Mouse (Mus musculus) intestine, embryonic 15.5 days (tissue): ENCODE measurements around the gene Fadd. TPM values are rescaled to one million over a fixed set of nuclear protein-coding genes. Genes with fewer than 3 reads are reported as not detected.

ENCODE experiments used
- ATAC-seq: fragments of 200-750 bp; cut with Nextera tagmentation; 2 replicates; pipeline ENCODE4 v1.8.0; 2017; ENCODE audit warnings: moderate TSS enrichment, moderate library complexity
- H3K27ac ChIP-seq: fragments of 300-500 bp; sonication (generic); 2 replicates; pipeline ENCODE4 v1.5.1; 2015; ENCODE audit warnings: mild to moderate bottlenecking, inconsistent platforms
- H3K27me3 ChIP-seq: fragments of 300-500 bp; sonication (generic); replicated peaks from 2 replicates; pipeline ENCODE4 v1.6.1; 2015; ENCODE audit warnings: inconsistent platforms
- H3K36me3 ChIP-seq: fragments of 300-500 bp; sonication (generic); 2 replicates; pipeline ENCODE4 v1.6.1; 2015; ENCODE audit warnings: inconsistent platforms
- H3K4me1 ChIP-seq: fragments of 300-500 bp; sonication (generic); replicated peaks from 2 replicates; pipeline ENCODE4 v1.6.1; 2015; ENCODE audit warnings: inconsistent platforms
- H3K4me2 ChIP-seq: fragments of 300-500 bp; sonication (generic); replicated peaks from 2 replicates; pipeline ENCODE4 v1.6.1; 2015; ENCODE audit warnings: mild to moderate bottlenecking, inconsistent platforms
- H3K4me3 ChIP-seq: fragments of 300-500 bp; sonication (generic); replicated peaks from 2 replicates; pipeline ENCODE4 v1.5.1; 2015; ENCODE audit warnings: inconsistent platforms
- H3K9ac ChIP-seq: fragments of 300-500 bp; sonication (generic); 2 replicates; pipeline ENCODE4 v1.6.1; 2015; ENCODE audit warnings: inconsistent platforms
- H3K9me3 ChIP-seq: fragments of 300-500 bp; sonication (generic); 2 replicates; pipeline ENCODE4 v1.6.1; 2016; ENCODE audit warnings: inconsistent platforms
- WGBS: fragments of 180-500 bp; shearing (Covaris S2); methylation state at CpG from one replicate; pipeline ENCODE4 v1.1.7; 2015; 5-methylcytosine and 5-hydroxymethylcytosine counted together
- polyA plus RNA-seq: library from polyadenylated mRNA; unstranded; fragments of >200 nt; fragmentation: Nextera tagmentation; extraction: Ambion mirVana; gene quantifications from 2 replicates; pipeline ENCODE4 v1.2.1, GENCODE M21; 2015

Fadd gene
- 12.8 and 13.0 TPM in 2 replicates for polyA plus RNA-seq

DNA sequence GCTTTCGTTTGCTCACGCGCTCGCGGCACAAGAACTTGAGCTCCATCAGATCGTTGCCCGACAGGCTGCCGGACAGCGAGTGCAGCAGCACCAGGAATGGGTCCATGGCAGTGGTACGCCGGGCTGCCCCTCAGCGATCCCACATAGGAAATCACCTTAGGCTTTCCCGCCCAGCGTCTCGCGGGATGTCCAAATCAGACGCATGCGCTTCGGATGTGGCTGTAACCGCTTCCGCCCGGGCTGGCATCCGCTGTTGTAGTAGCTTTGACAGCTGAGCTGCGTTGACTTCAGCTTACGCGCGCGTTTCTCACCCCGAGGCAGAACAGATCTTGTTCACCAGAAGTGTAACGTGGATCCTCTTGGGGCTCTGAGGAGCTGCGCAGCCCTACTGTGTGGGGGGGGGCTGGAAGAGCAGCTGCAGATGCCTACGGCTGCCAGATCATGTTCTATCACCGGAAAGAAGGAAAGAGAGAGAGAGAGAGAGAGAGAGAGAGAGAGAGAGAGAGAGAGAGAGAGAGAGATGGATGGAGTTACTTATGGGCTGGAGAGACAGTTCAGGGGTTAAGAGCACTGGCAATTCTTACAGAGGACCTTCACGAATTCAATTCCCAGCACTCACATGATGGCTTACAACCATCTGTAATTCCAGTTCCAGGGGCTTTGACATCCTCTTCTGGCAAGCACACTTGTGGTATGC, at the start of gene Fadd:
Gene Fadd (minus strand): TSS at position 180 of the 697 bp plus-strand sequence.
- H3K4me1 ChIP-seq, result peaks cover 17% of the 10 kb centered on the region
- peak within 1 kb of the TSS; percentile 94 for H3K27ac ChIP-seq
- peak; percentile 89 for ATAC-seq
- peak within 1 kb of the TSS; percentile 88 for H3K9ac ChIP-seq
- no peaks in the 10 kb centered on the region for H3K27me3 ChIP-seq
- peak within 1 kb of the TSS; percentile 82 for H3K4me2 ChIP-seq
- 1% methylated on average over 34 of the region's 34 CpGs for WGBS
- H3K4me3 ChIP-seq, result peak within 1 kb of the TSS; percentile 91
- H3K36me3 ChIP-seq, result 0 out of 2 replicates have a peak, but pooled peaks cover 12% of the 10 kb centered on the region
- H3K9me3 ChIP-seq, result no peaks in the 10 kb centered on the region

DNA sequence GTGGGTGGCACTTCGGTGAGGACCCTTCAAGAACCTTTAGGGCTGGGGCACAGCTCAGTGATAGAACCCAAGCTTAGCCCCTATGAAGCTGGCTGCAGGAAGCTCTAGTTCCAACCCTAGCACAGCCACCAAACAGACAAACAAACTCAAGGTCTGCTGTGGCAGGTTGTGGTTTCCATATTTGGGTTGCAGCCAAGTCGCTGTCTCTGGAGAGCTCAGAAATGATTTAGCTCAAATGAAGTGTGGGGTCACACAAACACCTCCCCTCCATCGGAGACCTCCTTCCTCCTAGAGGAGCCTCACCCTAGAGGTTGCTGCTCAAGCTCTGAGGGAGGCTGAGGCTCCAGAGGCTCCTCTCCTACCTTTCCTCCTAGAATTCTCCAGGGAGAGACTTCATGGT, 48.4 kb upstream of the Fadd start:
- Histone ChIP-seq H3K4me1 (peaks cover 8% of the 10 kb centered on the region; the same call in 1 of the 2 replicates), H3K9ac (no peak overlapping the region), H3K27me3 (no peaks in the 10 kb centered on the region), H3K27ac (no peak overlapping the region), H3K9me3 (no peaks in the 10 kb centered on the region), H3K4me2 (no peak overlapping the region), H3K4me3 (no peak overlapping the region), H3K36me3 (no peaks in the 10 kb centered on the region; the same call in 1 of the 2 replicates)
- no peak for ATAC-seq
- 74% methylated on average over 3 of the region's 3 CpGs for WGBS

DNA sequence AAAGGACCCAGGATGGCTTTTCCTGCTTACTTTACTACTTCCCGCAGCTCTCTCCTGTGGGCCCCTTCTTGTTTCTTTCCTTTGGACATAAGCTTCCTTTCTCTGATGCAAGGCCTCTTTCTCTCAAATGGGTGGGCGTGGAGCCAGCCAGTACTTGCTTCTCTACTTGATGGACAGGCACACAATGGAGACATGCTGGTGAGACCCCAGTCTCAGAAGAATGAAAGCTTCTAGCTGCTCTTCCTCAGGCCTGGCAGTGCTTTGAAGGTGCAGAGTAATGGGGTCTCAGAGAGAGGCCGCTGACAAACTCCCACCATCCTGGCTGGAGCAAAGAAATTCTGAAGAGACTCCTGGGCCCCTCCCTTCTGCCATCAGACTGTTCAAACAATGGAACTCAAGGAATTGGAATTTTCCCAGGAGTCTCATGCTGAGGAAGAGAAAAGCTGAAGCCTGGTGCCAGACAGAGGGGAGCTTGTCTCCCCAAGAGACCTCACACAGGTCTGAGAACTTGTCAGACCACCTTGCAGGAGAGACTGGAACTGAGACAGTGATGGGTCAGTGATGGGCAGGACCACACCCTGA, 46.2 kb upstream of the Fadd start:
- Histone ChIP-seq H3K36me3 (no peaks in the 10 kb centered on the region; the same call in 1 of the 2 replicates), H3K4me1 (peaks cover 4% of the 10 kb centered on the region; the same call in 1 of the 2 replicates), H3K9me3 (no peaks in the 10 kb centered on the region), H3K27ac (peak overlapping the region; percentile 29; the same call in 1 of the 2 replicates), H3K27me3 (no peaks in the 10 kb centered on the region), H3K4me2 (no peak overlapping the region), H3K9ac (no peak overlapping the region), H3K4me3 (no peak overlapping the region)
- no peak for ATAC-seq
- 31% methylated on average over 3 of the region's 3 CpGs for WGBS

DNA sequence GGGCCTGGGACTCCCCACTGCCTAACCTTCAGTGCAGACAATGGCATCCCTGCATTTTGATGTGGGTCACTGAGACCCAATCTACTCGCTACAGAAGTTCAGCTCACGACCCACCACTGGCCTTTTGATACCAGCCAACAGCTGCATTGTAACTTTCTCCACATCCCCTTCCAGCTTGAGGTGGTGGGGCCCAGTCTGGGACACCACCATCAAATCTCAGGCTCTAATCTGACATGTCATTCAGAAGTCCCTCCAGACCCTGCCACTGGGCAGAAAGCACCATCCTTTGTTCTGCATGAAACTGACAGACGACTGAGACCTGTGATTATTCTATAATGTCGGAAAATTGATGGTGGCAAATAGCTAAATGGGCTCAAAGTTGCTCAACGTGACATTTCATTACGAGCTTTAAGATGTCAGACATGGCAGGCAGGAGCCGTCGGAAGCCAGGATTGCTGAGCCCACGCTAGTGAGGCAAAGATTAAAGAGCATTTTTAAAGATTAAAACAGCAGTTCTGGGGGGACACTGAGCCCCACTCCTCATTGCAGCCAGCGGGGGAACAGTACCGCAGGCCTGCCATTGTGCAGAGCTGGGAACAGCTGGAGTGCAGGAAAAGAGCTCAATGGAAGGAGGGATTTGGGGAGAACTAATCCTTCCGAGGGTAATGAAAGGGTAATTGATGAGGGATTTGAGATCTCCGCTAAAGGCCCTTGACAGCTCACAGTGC, 45.5 kb upstream of the Fadd start:
- H3K4me3 ChIP-seq, result no peak overlapping the region
- 0 out of 2 replicates have a peak overlapping the region, but pooled peaks have one; percentile 29 for H3K27ac ChIP-seq
- no peaks in the 10 kb centered on the region for H3K9me3 ChIP-seq
- WGBS, result 55% methylated on average over 13 of the region's 13 CpGs
- H3K36me3 ChIP-seq, result peaks cover 1% of the 10 kb centered on the region
- no peak for ATAC-seq
- no peaks in the 10 kb centered on the region for H3K27me3 ChIP-seq
- no peak overlapping the region for H3K4me2 ChIP-seq
- peaks cover 4% of the 10 kb centered on the region; the same call in 1 of the 2 replicates for H3K4me1 ChIP-seq
- no peak overlapping the region for H3K9ac ChIP-seq

DNA sequence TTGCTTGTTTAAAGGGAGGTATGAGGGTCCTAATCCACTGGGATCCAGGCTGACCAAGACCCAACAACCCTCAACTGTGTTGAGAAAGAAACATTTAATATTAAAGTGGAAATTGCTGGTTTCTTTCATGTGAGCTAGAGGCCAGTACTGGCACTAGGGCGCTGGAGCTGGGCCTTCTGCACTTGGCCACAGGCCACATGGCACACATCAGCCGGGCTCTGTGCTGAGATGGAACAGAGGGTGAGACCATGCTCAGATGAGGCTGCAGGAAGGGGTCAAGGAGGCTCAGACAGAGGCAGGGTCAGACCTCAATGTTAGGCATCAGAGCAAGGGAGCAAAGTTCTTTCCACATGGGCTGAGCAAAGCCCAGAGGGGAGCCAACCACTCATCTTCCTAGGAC, 43.8 kb upstream of the Fadd start:
- H3K9ac ChIP-seq, result no peak overlapping the region
- H3K27me3 ChIP-seq, result no peaks in the 10 kb centered on the region
- WGBS, result 92% methylated on average over 2 of the region's 2 CpGs
- no peaks in the 10 kb centered on the region for H3K9me3 ChIP-seq
- no peak overlapping the region for H3K4me3 ChIP-seq
- H3K4me1 ChIP-seq, result peaks cover 4% of the 10 kb centered on the region; the same call in 1 of the 2 replicates
- no peak overlapping the region for H3K27ac ChIP-seq
- ATAC-seq, result no peak
- H3K4me2 ChIP-seq, result no peak overlapping the region
- H3K36me3 ChIP-seq, result peaks cover 6% of the 10 kb centered on the region

GRCm38 (mm10) chr7:144620721-144621681, 38.7 kb upstream of the Fadd start:
- no peaks in the 10 kb centered on the region for H3K4me1 ChIP-seq
- no peaks in the 10 kb centered on the region for H3K27me3 ChIP-seq
- no peaks in the 10 kb centered on the region for H3K9me3 ChIP-seq
- no peak overlapping the region for H3K4me3 ChIP-seq
- H3K4me2 ChIP-seq, result no peak overlapping the region
- ATAC-seq, result no peak
- H3K9ac ChIP-seq, result no peak overlapping the region
- 68% methylated on average over 22 of the region's 22 CpGs for WGBS
- H3K27ac ChIP-seq, result no peak overlapping the region
- H3K36me3 ChIP-seq, result peaks cover 6% of the 10 kb centered on the region; the same call in 1 of the 2 replicates

GRCm38 (mm10) chr7:144620315-144620714, 38.1 kb upstream of the Fadd start:
- Histone ChIP-seq H3K9me3 (no peaks in the 10 kb centered on the region), H3K27me3 (no peaks in the 10 kb centered on the region), H3K4me3 (no peak overlapping the region), H3K4me1 (no peaks in the 10 kb centered on the region), H3K36me3 (peaks cover 6% of the 10 kb centered on the region; the same call in 1 of the 2 replicates), H3K27ac (no peak overlapping the region), H3K4me2 (no peak overlapping the region), H3K9ac (no peak overlapping the region)
- no peak for ATAC-seq

GRCm38 (mm10) chr7:144615343-144615742, 33.1 kb upstream of the Fadd start:
- WGBS, result 72% methylated on average over 6 of the region's 6 CpGs
- Histone ChIP-seq H3K4me2 (no peak overlapping the region), H3K27ac (no peak overlapping the region), H3K9me3 (no peaks in the 10 kb centered on the region), H3K36me3 (no peaks in the 10 kb centered on the region), H3K4me3 (no peak overlapping the region), H3K27me3 (no peaks in the 10 kb centered on the region), H3K9ac (no peak overlapping the region), H3K4me1 (no peaks in the 10 kb centered on the region)
- no peak for ATAC-seq

- Histone ChIP-seq H3K27me3 (no peaks in the 10 kb centered on the region), H3K36me3 (no peaks in the 10 kb centered on the region), H3K27ac (no peak overlapping the region), H3K4me1 (no peaks in the 10 kb centered on the region), H3K9ac (no peak overlapping the region), H3K4me3 (no peak overlapping the region), H3K4me2 (no peak overlapping the region), H3K9me3 (no peaks in the 10 kb centered on the region)
- ATAC-seq, result no peak
- 78% methylated on average over 4 of the region's 4 CpGs for WGBS
These were observed 30.6 kb upstream of the Fadd start for GRCm38 (mm10) chr7:144612829-144613228.

DNA sequence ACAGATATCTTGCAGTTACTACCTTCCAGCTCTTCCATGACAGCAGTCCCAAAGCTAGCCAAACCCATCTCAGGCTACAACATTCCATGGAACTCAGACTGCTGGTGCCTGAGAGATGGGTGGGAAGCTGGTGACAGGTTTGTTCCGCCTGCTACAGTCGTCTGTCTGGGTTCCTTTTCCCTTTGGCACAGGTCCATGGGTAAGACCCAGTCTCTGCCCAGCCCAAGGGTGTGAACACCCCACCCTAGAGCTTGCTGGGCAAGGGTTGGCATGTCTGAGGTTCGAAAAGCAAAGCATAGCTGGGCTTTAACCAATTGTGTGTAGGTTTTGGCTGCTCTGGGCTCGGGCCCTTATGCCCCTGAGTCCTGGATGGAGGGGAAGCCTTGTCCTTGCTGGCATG, 30.1 kb upstream of the Fadd start:
- Histone ChIP-seq H3K9ac (no peak overlapping the region), H3K9me3 (no peaks in the 10 kb centered on the region), H3K27ac (no peak overlapping the region), H3K4me3 (no peak overlapping the region), H3K4me2 (no peak overlapping the region), H3K4me1 (no peaks in the 10 kb centered on the region), H3K27me3 (no peaks in the 10 kb centered on the region), H3K36me3 (no peaks in the 10 kb centered on the region)
- 72% methylated on average over 4 of the region's 4 CpGs for WGBS
- ATAC-seq, result no peak

GRCm38 (mm10) chr7:144611595-144611994, 29.3 kb upstream of the Fadd start:
- Histone ChIP-seq H3K9me3 (no peaks in the 10 kb centered on the region), H3K36me3 (no peaks in the 10 kb centered on the region), H3K4me2 (no peak overlapping the region), H3K27ac (no peak overlapping the region), H3K4me1 (no peaks in the 10 kb centered on the region), H3K4me3 (no peak overlapping the region), H3K9ac (no peak overlapping the region), H3K27me3 (no peaks in the 10 kb centered on the region)
- no peak for ATAC-seq
- 90% methylated on average over 16 of the region's 16 CpGs for WGBS
